Mouse (Mus musculus): ENCODE data around the gene Dppa5a.

DNA sequence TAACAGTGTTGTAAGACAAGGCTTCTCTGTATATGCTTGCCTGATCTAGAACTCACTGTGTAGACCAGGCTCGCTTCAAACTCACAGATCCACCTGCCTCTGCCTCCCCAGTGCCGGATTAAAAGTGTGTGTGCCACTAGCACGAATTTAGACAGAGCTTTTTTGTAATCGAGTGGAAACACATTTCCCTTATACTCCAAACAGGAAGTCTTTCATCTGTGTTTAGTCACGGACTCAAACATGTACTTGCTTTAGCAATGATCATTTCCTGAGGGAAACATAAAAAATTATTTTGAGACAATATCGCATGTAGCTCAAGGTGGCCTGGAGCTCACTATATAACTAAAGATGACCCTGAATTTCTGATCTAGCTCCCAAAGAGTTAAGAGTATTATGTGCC, 4.6 kb downstream of the Dppa5a start:
- TF ChIP-seq CTCF (IDR thresholded peaks at IDR 0.05; ENCODE audit: low read depth, low read length), result no peak
- TF ChIP-seq POLR2A (IDR thresholded peaks at IDR 0.05; ENCODE audit: extremely low read depth, insufficient read depth, low read length), result no peak

All from liver, adult 2 months (tissue).